Mouse (Mus musculus) lung, adult 2 months (tissue): ENCODE measurements around the gene Hdac9.

Experiments
- CTCF ChIP-seq: fragments of 200-500 bp; IDR thresholded peaks from 2 replicates; pipeline ENCODE4 v1.5.1; 2011; ENCODE audit warnings: mild to moderate bottlenecking, low read length, control low read depth; ENCODE audit not compliant: insufficient read depth
- POLR2A ChIP-seq: fragments of 200-500 bp; IDR thresholded peaks from 2 replicates; pipeline ENCODE4 v1.6.1; 2011; ENCODE audit warnings: low read depth, mild to moderate bottlenecking, control low read depth, low read length, borderline replicate concordance; ENCODE audit errors: extremely low read depth

DNA sequence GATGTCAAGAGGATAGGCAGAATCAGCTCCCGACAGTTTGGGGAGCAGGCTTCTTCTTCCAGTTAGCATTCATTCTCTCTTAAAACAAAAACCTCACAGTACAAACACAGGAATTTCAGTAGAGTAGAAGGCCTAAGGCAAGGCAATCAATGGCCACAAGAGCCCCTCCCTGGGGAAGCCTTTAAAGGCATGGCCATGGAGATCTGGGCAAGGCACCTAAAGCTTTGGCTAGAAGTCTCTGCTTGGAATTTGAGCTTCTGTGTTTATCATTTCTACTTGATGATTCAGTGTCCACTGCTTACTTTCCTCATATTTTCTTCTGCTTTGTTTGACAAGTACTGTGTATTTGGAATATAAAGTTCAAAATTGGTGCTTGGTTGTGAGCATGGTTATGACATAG, 429.2 kb downstream of the Hdac9 start:
- TF ChIP-seq CTCF (no peak), POLR2A (no peak)
